Mouse (Mus musculus): Measurements from ENCODE around the gene Micall2. TPM values are rescaled to one million over a fixed set of nuclear protein-coding genes. Genes with fewer than 3 reads are reported as not detected.
A peak's percentile ranks its signal among the peaks of the same experiment; 100 is the strongest.

Micall2 gene
- polyA plus RNA-seq, 1 experiment from 2014 or later: 8.4 TPM

DNA sequence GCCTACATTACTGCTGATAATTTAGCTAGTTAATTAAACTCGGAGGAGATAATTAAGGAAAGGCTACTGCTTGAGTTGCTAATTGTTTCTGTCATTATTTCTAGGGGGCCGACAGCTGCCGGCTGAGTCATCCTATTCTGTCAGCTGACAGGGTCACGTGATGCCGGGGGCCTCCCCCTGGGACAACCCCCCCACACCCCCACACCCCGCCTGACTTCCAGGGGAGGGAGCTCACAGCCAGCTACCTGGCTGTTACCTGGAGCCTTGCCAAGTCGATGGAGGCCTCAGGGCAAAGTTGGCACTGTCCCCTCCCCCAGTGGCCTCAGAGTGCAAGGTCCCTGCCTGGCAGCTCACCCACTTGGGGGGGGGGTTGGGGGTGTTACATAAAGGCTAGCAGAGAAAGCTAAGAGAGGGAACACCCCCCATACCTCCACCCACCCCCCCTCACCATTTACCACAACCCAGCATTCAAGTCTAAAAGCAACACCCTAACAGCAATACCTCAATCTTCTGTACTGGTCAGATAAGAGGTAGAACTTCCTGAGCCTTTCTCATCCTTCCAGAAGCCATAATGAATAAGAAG is 41.1 kb downstream of the Micall2 start:
- Histone ChIP-seq H3K9ac (no peak overlapping the region), H3K36me3 (no peaks in the 10 kb centered on the region), H3K4me1 (peaks cover 7% of the 10 kb centered on the region), H3K27ac (no peak overlapping the region), H3K4me3 (no peak overlapping the region), H3K27me3 (no peaks in the 10 kb centered on the region), H3K9me3 (no peaks in the 10 kb centered on the region), H3K4me2 (replicated peaks) (peak overlapping the region; percentile 24; the same call in 1 of the 2 replicates)
- peak; percentile 25; the same call in 1 of the 2 replicates for ATAC-seq (ENCODE audit: insufficient number of reproducible peaks, insufficient read depth, low FRiP score, low TSS enrichment)
- 14% methylated on average over 7 of the region's 7 CpGs for WGBS

DNA sequence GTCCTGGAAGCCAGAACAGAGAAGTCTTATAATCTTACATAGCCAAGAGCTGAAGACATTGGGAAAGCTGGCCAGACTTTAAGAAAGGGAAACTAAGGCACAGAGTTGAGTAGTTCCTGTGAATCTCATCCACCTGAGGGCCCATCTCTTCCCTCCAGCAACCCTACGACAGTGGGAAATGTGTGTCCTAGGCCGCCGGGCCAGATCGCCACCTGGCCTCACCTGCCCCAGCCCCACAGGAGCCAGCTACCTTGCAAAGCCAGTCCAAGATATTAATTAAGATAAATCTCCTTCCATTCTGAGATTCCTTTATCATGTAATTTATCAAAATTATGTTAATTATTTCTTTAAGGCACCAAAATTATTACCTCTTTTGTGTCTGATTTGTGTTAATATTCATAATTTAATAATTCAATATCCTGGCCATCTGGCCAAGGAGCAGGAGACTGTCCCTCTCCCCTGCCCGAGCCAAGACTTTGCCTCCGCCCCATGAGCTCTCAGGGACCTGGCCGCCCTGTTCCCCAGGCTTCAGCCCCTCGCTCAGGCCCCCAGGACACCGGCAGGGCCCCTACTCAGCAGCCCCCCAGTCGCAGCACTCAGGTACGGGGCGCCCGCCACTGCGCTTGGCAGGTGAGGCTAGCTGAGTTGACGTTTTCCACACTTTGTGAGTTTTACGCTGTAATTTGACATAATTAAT is 41.7 kb downstream of the Micall2 start:
- H3K9ac ChIP-seq: no peak overlapping the region
- H3K4me3 ChIP-seq: no peak overlapping the region
- no peak for ATAC-seq (ENCODE audit: insufficient number of reproducible peaks, insufficient read depth, low FRiP score, low TSS enrichment)
- no peak overlapping the region for H3K27ac ChIP-seq
- H3K4me1 ChIP-seq: peaks cover 7% of the 10 kb centered on the region
- no peaks in the 10 kb centered on the region for H3K36me3 ChIP-seq
- no peaks in the 10 kb centered on the region for H3K27me3 ChIP-seq
- H3K4me2 ChIP-seq (replicated peaks): peak overlapping the region; percentile 24; the same call in 1 of the 2 replicates
- WGBS: 45% methylated on average over 16 of the region's 16 CpGs
- H3K9me3 ChIP-seq: no peaks in the 10 kb centered on the region

DNA sequence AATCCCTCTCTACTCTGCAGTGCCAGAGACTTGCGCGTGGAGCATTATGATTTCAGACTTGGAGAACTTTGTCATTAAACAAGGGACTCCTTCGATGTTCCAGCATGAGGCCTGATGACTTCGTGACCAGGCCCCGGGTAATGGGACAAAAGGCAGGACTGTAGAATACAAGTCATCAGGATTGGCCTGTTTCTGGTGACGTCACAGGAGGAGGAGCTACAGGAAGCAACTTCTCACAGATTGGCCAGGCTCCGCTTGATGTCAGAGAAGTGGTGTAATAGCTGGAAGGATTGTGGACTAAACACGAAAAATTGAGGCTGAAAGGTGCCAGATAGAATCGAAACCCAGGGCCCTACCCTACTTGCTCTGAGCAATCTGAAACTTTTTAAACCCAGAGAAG is 45.3 kb downstream of the Micall2 start:
- H3K9me3 ChIP-seq: no peaks in the 10 kb centered on the region
- peaks cover 16% of the 10 kb centered on the region for H3K4me1 ChIP-seq
- no peaks in the 10 kb centered on the region for H3K36me3 ChIP-seq
- no peak overlapping the region for H3K4me2 ChIP-seq (replicated peaks)
- no peak overlapping the region for H3K4me3 ChIP-seq
- no peak overlapping the region for H3K27ac ChIP-seq
- whole genome bisulfite sequencing: 75% methylated on average over 9 of the region's 9 CpGs
- H3K9ac ChIP-seq: no peak overlapping the region
- no peak for ATAC-seq (ENCODE audit: insufficient number of reproducible peaks, insufficient read depth, low FRiP score, low TSS enrichment)
- peaks cover 7% of the 10 kb centered on the region; the same call in 1 of the 2 replicates for H3K27me3 ChIP-seq

DNA sequence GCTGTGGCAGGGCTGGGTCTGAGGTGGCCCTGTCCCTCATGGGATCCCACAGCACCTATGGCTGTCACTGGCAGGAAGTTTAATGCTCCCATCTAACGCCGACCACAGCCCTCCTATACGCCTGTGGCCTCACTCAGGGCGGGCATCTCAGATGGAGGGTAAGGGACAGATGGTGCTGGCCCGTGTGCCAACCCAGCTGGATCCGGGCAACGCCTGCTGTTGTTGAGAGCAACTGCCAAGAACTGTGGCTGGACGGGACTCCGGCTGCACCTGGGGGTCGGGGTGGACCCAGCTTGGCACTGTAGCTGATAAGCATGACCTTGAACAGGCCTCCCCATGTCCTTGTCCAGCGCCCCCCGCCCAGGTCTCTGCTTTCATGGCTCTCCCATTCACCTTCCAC is 47.8 kb downstream of the Micall2 start:
- peaks cover 12% of the 10 kb centered on the region for H3K27me3 ChIP-seq
- H3K4me2 ChIP-seq (replicated peaks): no peak overlapping the region
- no peaks in the 10 kb centered on the region for H3K9me3 ChIP-seq
- no peak overlapping the region for H3K27ac ChIP-seq
- H3K9ac ChIP-seq: no peak overlapping the region
- H3K4me3 ChIP-seq: no peak overlapping the region
- no peaks in the 10 kb centered on the region for H3K36me3 ChIP-seq
- WGBS: 85% methylated on average over 12 of the region's 12 CpGs
- H3K4me1 ChIP-seq: peaks cover 14% of the 10 kb centered on the region
- ATAC-seq (ENCODE audit: insufficient number of reproducible peaks, insufficient read depth, low FRiP score, low TSS enrichment): no peak

DNA sequence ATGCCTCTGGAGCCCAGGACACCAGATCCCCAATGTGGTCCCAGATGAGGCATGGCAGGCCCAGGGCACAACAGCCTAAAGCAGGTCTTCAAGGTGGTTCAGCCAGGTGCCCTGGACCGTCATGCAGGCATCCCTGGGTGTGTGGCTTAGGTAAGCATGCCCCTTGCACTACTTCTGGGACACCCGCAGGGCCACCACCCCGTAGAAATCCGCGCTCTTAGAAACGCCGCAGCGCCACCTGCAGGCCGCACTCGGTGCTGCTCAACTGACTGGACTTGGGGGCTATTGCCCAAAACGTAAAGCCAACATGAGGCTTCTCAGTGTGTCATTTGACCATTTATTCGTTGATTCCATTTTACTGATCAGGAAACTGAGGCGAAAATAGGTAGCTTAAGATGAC is 48.5 kb downstream of the Micall2 start:
- no peak for ATAC-seq (ENCODE audit: insufficient number of reproducible peaks, insufficient read depth, low FRiP score, low TSS enrichment)
- Histone ChIP-seq H3K4me3 (no peak overlapping the region), H3K36me3 (no peaks in the 10 kb centered on the region), H3K27me3 (peaks cover 15% of the 10 kb centered on the region), H3K4me1 (peaks cover 21% of the 10 kb centered on the region), H3K9me3 (no peaks in the 10 kb centered on the region), H3K9ac (no peak overlapping the region), H3K4me2 (replicated peaks) (no peak overlapping the region), H3K27ac (no peak overlapping the region)
- WGBS: 10% methylated on average over 13 of the region's 13 CpGs

DNA sequence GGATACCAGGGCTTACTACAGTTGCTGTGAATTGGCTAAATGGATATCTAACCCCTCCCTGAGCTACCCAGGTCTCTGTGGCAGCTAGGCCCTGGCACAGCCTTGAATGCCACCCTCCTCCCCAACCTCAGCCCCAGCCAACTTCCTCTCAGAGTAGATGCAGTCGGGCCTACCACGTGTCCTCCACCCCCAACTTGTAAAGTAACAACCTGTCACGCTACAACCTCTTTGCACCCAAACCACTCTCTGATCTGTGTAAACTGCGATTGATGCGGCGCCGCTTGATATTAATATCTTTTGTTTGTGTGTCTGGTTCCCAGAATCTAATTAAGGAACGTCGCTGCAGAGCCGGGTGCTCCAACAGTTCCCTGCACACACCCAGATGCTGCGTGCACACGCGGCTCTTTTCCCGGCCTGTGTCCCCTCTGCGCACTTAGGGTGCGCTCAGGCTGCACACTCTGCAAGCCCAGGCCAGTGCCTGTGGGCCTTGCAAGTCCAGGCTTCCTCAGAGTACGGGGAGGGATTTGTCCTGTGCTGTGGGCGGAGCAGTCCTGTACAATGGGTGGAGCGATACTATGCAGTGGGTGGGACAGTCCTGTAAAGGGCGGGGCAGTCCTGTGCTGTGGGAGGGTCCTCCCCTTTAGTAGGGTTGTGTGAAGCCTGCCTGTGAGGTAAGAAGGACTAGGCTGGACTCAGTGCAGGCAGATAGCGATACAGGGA is 49.4 kb downstream of the Micall2 start:
- H3K4me1 ChIP-seq: peaks cover 31% of the 10 kb centered on the region
- H3K9me3 ChIP-seq: no peaks in the 10 kb centered on the region
- H3K27ac ChIP-seq: peak overlapping the region; percentile 52; the same call in 1 of the 2 replicates
- no peak overlapping the region for H3K9ac ChIP-seq
- peak overlapping the region; percentile 14; the same call in 1 of the 2 replicates for H3K4me2 ChIP-seq (replicated peaks)
- 0 out of 2 replicates have a peak overlapping the region, but pooled peaks have one; percentile 12 for H3K4me3 ChIP-seq
- no peaks in the 10 kb centered on the region for H3K36me3 ChIP-seq
- peaks cover 20% of the 10 kb centered on the region for H3K27me3 ChIP-seq
- peak; percentile 77 for ATAC-seq (ENCODE audit: insufficient number of reproducible peaks, insufficient read depth, low FRiP score, low TSS enrichment)
- WGBS: 20% methylated on average over 21 of the region's 21 CpGs

DNA sequence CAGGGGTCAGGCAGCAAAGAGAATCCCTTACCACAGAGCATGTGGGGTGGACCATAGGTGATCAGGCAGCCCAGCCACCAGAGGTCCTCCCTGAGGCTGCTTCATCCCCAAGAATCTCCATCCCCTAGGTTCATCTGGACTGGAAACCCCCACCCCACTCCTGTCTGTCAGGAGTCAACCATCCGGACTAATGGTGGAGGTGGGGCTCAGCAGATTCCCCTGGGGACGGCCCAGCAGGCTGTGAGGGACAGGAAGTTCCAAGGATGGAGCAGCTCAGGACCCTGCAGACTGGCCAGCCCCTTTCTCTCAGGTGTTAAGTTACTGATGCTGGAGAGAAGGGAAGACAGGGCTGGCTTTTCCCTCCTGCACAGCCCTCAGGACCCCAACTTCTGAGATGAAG is 52.9 kb downstream of the Micall2 start:
- H3K36me3 ChIP-seq: no peaks in the 10 kb centered on the region
- no peaks in the 10 kb centered on the region for H3K9me3 ChIP-seq
- no peak overlapping the region for H3K9ac ChIP-seq
- peaks cover 16% of the 10 kb centered on the region for H3K27me3 ChIP-seq
- 0 out of 2 replicates have a peak, but pooled peaks have one; percentile 1 for ATAC-seq (ENCODE audit: insufficient number of reproducible peaks, insufficient read depth, low FRiP score, low TSS enrichment)
- no peak overlapping the region for H3K4me3 ChIP-seq
- no peak overlapping the region for H3K4me2 ChIP-seq (replicated peaks)
- H3K27ac ChIP-seq: peak overlapping the region; percentile 36; the same call in 1 of the 2 replicates
- 0% methylated on average over 2 of the region's 2 CpGs for WGBS
- peaks cover 37% of the 10 kb centered on the region for H3K4me1 ChIP-seq

DNA sequence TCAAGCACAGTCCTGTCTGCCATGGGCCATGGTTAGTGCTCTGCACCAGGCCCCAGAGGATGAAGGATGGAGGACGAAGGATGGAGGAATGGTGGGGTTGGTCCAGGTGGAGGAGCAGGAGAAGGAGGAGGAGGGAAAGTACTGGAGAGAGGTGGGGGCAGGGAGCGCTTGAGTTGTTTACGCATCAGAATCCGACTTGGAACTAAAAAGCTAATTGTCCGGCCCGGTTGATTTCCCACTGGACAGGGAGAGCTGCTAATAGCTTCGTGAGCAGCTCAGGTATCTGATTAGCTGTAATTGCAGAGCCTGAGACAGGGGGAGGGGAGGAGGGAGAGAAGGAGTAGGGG is 53.5 kb downstream of the Micall2 start:
- H3K4me3 ChIP-seq: no peak overlapping the region
- no peak for ATAC-seq (ENCODE audit: insufficient number of reproducible peaks, insufficient read depth, low FRiP score, low TSS enrichment)
- H3K27me3 ChIP-seq: peaks cover 14% of the 10 kb centered on the region
- 3% methylated on average over 7 of the region's 7 CpGs for WGBS
- peak overlapping the region; percentile 9; the same call in 1 of the 2 replicates for H3K4me2 ChIP-seq (replicated peaks)
- H3K4me1 ChIP-seq: peaks cover 37% of the 10 kb centered on the region
- H3K27ac ChIP-seq: peak overlapping the region; percentile 75
- H3K9ac ChIP-seq: no peak overlapping the region
- H3K9me3 ChIP-seq: no peaks in the 10 kb centered on the region
- no peaks in the 10 kb centered on the region for H3K36me3 ChIP-seq

DNA sequence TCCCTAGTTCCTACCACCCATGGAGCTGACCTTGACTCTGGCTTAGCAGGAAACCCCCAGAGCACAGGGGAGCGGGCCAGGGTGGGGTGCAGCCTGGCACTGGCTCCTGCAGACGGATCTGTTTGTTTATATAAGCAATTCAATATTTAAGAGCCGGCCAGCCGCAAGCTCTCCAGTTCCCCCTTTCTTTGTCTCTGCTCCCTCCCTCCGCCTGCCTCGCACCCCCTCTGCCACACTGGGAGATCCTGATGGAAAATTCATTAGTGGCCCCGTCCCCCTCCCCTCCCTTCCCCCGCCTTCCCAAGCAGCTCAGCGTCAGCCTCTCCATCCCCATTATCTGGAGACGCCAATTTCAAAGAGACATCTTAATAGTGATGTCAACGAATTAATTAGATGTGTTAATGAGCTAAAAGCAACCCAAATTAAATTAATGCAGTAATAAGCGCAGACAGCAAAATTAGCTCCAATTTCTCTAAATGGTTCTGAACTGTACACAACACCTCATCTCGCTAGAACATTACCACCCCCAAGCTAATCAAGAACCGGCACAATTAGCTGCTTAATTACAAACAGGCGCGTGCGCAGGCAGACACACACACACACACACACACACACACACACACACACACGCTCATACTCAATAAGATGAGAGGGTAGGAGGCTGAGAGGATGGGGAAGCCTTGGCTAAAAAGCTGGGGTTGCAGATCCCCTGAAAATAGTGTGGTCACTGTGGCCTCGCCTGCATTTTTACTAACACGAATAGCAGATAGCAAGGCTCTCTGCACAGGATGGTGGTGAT is 54.1 kb downstream of the Micall2 start:
- Histone ChIP-seq H3K9ac (no peak overlapping the region), H3K4me2 (replicated peaks) (peak overlapping the region; percentile 9; the same call in 1 of the 2 replicates), H3K4me1 (peaks cover 37% of the 10 kb centered on the region), H3K4me3 (no peak overlapping the region), H3K27me3 (peaks cover 14% of the 10 kb centered on the region), H3K9me3 (no peaks in the 10 kb centered on the region), H3K36me3 (no peaks in the 10 kb centered on the region), H3K27ac (peak overlapping the region; percentile 75)
- ATAC-seq (ENCODE audit: insufficient number of reproducible peaks, insufficient read depth, low FRiP score, low TSS enrichment): peak; percentile 37; the same call in 1 of the 2 replicates
- WGBS: 2% methylated on average over 20 of the region's 20 CpGs

DNA sequence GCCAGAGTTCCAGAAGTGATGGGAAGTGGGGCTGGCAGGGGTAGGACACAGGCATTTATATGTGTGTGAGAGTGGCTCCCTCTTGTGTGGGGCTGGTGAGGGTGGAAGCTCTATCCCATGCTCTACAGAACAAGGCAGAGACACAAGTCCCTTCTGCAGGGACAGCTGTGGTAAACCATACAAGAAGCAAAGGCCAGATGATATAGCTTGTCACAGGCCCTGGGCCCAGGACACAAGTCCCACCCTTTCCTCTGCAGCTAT is 60.5 kb downstream of the Micall2 start:
- Histone ChIP-seq H3K36me3 (no peaks in the 10 kb centered on the region), H3K4me3 (no peak overlapping the region), H3K4me1 (no peaks in the 10 kb centered on the region), H3K27ac (no peak overlapping the region), H3K9me3 (no peaks in the 10 kb centered on the region), H3K27me3 (peaks cover 27% of the 10 kb centered on the region), H3K9ac (no peak overlapping the region), H3K4me2 (replicated peaks) (no peak overlapping the region)
- no peak for ATAC-seq (ENCODE audit: insufficient number of reproducible peaks, insufficient read depth, low FRiP score, low TSS enrichment)

DNA sequence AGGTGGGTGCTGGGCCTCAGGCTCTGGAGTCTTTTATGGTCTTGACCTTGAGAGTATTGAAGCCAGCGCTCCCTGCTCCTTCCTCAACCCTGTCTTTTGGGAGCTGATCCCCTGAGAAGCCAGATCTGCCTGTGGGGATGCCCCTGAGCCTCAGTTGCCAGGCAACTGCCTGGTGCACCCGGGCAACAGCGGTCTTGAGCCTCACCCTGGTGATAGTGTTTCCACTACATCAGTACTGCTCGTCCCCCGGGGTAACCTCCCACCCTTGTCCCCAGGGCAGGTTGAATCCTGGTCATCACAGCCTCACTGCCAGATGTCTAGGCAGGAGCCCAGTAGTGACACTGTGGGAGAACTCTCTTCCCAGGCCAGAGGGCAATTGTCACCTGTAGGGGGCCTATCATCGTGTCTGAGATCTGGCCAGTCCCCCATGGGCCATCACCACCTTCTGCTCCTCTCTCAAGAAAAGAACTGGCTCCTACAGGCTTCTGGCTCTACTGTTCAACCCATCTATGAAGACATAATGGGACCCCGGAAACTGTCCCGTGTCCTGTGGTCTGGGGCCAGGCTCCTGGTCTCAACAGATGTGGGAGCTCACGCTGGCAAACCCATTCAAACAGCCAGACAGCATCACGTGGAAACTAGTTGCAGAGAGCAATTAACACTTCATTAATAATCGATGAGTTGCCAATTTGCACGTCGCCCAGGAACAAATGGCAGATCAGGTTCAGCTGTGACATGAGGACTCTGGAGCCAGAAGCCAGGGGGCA is 61.0 kb downstream of the Micall2 start:
- H3K27me3 ChIP-seq: peaks cover 27% of the 10 kb centered on the region
- ATAC-seq (ENCODE audit: insufficient number of reproducible peaks, insufficient read depth, low FRiP score, low TSS enrichment): no peak
- H3K27ac ChIP-seq: no peak overlapping the region

More for the DNA sequence above, 61.0 kb downstream of the Micall2 start:
- WGBS: 54% methylated on average over 13 of the region's 13 CpGs
- H3K4me1 ChIP-seq: no peaks in the 10 kb centered on the region
- no peak overlapping the region for H3K9ac ChIP-seq
- no peaks in the 10 kb centered on the region for H3K36me3 ChIP-seq
- no peaks in the 10 kb centered on the region for H3K9me3 ChIP-seq
- no peak overlapping the region for H3K4me3 ChIP-seq
- no peak overlapping the region for H3K4me2 ChIP-seq (replicated peaks)

Measured in embryonic facial prominence, embryonic 12.5 days (tissue).